Mouse (Mus musculus): ENCODE measurements around the gene Tmem200a.
A peak's percentile ranks its signal among the peaks of the same experiment; 100 is the strongest.

The Tmem200a gene

DNA sequence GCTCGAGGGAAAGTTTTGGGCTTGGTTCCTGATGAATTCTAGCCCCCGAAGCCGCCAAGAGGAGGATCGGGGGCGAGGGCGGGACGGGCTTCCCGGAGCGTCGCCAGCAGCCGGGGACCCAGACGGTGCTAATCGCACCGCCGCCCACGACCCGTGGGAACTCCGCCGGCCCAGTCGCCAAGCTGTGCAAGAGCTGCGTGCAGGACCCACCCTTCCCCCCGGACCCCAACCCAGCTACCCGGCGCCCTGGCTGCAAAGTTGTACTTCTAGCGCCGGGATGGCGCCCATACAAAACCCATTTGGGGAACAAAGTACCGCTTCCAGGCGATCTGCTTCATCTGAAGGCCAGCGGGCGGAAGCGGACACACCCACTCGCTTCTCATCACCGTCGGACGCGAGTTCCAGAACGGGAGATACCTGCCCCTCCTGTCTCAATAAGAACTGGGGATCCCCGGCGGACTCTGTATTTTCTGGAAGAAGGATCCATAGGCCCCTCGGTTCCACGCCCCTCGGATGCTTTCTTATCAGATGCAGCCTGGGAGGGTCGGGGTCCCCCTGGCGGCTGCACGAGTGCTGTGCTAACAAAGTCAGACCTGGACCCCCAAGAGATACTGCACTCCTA lies at the start of gene Tmem200a:
Gene Tmem200a, minus strand, starts transcription at position 532 of the 622 bp plus-strand sequence.
- DNase-seq (ENCODE audit: low spot score in 2 of 2): peak; percentile 7 to 18

DNA sequence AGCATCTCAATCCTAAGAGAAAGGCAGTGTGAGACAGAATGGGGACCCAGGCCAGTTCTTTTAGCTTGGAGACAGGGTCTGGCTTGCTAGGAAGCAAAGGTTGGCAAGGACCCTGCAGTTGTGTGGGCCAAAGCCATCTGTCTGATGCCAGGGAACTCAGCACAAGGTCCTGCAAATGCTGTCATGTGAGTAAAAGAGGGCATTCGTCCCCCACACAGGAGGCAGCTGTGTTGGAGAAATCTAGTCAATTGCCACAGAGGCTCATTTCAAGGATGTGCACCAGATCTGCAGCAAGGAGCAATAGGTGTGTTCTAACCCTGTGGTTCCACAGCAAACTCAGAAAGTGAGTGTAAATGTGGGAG lies 41.0 kb upstream of the Tmem200a start:
- no peak for DNase-seq (ENCODE audit: low spot score in 2 of 2)

DNA sequence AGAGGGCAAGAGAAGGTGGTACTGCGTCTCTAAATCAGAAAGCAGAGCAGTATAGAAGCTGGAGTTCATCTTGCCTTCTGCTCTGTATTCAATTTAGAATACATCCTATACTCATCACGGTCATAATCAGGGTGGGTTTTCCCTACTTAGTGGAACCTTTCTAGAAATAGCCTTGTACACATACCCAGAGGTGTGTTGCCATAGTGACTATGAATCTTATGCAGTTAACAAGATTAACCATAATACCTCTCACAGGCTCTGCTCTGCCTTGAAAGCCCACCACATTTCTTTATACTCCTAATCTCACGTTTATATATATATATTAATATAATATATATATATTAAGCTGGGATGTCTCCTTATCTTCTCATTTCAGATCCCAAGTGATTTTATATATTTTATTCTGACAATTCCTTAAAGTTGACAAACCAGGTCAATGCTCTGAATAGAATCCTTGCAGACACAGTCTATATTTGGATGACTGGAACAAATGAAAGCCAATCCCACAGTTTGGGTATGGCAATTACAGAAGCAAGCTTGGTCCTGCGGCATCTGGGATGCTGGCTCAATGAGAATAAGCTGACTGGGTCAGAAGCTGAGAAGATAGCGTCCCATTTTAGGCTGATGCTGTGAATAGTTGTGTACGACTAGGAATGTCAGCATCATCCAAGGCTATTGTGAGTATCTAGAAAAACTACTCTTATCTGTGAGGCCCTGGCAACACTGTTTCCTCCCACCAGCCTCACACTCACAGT lies 40.4 kb upstream of the Tmem200a start:
- DNase-seq (ENCODE audit: low spot score in 2 of 2): no peak

- no peak for DNase-seq (ENCODE audit: low spot score in 2 of 2)
Measured at GRCm38 (mm10) chr10:26114409-26114808, 35.6 kb upstream of the Tmem200a start.

DNA sequence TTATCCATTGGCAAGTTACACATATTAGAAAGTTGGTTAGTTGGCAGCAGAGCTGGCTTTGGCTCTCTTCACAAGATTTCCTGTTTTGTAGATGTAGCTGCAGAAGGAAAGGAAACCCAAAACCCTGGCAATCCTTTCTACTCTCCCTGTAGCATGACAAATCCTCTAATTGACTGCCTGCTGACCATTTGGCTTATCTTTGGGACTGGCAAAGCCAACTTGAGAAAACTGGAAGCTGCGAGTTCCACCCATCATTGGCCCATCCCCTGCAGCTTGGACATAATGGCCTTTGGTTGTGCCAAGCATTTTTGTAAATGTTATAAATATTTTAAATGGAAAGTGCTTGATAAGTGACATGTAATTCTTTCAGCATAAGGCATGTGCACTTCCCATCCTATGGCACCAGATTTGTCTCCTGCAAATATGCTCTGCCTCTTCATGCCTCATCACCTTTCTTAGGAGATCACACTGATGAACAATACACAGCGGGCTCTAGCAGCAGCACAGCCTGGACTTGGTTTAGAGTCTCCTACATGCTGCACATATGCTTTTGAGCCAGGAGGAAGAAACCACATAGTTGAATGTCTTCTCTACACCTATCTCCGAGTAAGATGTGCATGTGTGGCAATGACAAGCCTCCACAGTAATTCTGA lies 24.6 kb upstream of the Tmem200a start:
- DNase-seq (ENCODE audit: low spot score in 2 of 2): no peak

GRCm38 (mm10) chr10:26082081-26082480 lies 3.2 kb upstream of the Tmem200a start:
- DNase-seq (ENCODE audit: low spot score in 2 of 2): no peak

DNA sequence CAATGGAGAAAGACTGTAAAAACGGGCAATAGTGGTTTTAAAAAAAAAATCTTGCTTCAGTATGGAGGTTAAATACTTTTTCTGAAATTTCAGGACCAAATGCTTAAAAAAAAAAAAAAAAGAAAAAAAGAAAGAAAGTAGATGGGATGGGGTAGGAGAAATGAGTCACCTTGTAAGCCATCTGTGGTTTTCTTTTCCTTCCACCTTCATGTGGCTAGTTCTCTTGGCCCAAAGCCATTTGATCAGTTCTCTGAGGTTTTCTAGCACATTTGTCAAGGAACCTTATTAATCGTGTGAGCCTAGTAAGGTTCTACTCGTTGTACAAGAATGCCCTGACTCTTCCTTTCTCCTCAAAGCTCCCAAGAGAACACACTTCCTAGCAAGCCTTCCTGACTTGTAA lies 826 bp upstream of the Tmem200a start:
- DNase-seq (ENCODE audit: low spot score in 2 of 2): no peak

GRCm38 (mm10) chr10:26077671-26078481 lies 976 bp downstream of the Tmem200a start, which contains the start of gene Gm9767:
Gene Gm9767 (plus strand): TSS chr10:26078255.
- DNase-seq (ENCODE audit: low spot score in 2 of 2): no peak

- no peak for DNase-seq (ENCODE audit: low spot score in 2 of 2)
Measured at GRCm38 (mm10) chr10:26076949-26077348, 1.9 kb downstream of the Tmem200a start.

DNA sequence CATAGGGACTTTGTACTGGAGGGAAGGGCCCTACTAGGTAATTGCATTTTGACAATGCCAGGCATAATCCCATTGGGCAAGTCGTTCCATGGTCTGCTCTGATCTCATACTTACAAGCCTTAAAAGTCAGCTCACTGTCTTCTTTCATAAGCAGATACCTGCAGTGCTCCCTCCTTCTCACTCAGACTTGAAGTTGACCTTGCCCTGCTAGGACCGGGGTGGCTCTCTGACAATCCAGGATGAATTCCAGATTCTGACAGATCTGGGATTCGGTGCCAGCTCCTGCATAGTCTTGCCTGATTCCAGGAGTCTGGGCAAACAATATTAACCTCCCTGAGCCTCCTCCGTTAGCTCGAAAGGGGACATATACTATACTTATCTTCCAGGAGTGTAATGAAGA lies 6.9 kb downstream of the Tmem200a start:
- DNase-seq (ENCODE audit: low spot score in 2 of 2): no peak

DNA sequence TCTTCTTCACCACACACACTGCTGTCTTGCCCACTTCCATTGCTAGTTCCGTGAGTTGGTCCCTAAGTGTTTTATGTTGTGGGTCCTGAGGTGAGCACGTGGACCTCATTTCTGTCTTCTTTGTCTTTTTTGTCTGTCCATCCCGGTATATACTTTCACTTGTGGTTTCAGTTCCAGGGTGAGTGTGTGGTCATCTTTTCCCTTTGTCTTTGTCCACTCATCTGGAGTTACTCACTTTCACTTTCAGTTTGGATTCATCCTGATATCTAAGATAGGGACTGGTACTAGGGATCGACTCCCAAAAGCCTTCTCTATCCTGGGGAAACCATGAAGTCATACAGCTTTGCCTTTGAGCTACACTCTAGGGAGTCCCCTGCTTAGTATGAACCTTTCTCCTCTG lies 15.8 kb downstream of the Tmem200a start:
- DNase-seq (ENCODE audit: low spot score in 2 of 2): no peak

DNA sequence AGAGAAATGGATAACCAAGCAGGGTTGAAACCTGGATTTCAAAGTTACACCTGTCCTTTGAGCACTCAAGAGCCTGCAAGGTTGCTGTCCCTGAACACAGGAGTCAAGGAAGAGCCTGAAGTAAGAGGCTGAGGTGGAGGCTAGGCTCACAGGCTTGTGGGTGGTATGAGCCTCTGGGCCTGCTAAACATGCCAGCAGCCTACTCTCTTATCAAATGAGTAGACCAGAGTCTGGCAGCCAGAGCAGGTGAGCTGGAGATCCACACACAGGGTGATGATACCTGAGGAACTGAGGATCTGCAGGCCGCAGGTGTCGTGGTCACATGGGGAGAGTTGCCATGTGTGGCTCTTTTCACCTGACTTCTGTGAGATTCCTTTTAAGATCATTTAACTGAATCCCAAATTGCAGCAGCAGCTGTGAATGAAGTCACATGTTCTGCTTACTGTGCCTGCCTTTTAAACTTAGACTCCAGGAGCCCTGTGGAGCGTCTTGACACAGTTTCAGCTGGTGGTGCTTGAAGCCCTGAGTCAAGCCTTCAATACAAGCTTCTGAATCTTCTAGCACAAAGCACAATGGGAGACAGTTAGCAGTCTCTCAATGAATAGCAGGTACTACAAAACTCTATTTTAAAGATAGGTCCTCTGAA lies 19.1 kb downstream of the Tmem200a start:
- DNase-seq (ENCODE audit: low spot score in 2 of 2): no peak

DNA sequence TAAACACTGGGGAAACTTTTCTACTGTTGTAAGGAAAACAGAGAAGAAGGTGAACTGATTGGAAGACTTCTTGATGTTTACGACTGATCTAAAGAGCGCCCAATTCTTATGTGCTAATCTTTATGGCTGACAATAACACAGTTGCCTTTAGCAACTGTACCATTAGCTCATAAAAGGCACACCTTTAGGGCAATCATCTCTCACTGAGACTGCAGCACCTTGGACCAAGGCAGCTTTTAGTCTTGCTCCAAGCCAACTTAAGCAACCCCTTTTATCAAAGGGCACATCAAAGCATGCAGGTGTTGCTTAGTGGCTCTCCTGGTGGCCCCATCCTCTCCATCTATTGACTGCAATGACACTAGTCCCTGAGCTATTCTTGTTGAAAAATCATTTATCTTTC lies 27.7 kb downstream of the Tmem200a start:
- DNase-seq (ENCODE audit: low spot score in 2 of 2): no peak

DNA sequence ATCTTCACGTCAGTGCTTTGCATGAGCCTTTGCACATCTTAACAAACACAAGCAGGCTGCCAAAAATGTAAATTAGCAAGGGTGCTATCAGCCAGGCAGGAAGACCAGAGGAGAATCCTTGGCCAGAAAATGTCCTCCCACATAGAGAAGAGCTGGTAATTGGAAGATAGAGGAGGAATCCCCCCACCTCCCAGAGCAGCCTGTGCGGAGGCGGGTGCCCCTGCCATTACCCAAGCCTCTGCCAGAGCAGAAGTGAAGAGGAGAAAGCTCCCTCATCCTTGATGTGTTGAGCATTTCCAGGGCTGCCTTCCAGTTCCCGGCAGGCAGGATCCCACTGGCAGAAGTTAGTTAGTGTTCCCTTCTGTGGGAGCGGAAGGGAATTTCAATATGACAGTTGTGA lies 43.9 kb downstream of the Tmem200a start:
- no peak for DNase-seq (ENCODE audit: low spot score in 2 of 2)

- DNase-seq (ENCODE audit: low spot score in 2 of 2): no peak
Measured at GRCm38 (mm10) chr10:26018740-26019139, 60.1 kb downstream of the Tmem200a start.

DNA sequence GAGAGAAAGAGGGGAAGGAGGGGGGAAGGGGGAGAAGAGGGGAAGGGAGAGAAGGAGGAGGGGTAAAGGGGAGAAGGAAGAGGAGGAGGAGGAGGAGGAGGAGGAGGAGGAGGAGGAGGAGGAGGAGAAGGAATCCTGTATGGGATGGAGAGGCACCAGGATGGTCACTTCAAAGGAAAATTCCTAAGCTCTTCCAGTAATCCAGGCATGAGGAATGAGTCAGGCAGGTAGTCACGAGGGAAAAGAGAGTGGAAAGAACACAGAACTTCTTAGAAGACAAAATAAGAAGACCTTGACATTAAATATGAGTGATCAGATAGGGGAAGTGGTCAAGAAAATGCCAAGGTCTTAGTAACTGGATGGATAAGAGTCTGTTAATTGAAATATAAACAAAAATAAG lies 64.6 kb downstream of the Tmem200a start:
- no peak for DNase-seq (ENCODE audit: low spot score in 2 of 2)

GRCm38 (mm10) chr10:26008948-26009347 lies 69.9 kb downstream of the Tmem200a start:
- DNase-seq (ENCODE audit: low spot score in 2 of 2): no peak

- DNase-seq (ENCODE audit: low spot score in 2 of 2): no peak
Measured at GRCm38 (mm10) chr10:26005471-26005870, 73.4 kb downstream of the Tmem200a start.

GRCm38 (mm10) chr10:26000893-26001292 lies 78.0 kb downstream of the Tmem200a start:
- no peak for DNase-seq (ENCODE audit: low spot score in 2 of 2)

- no peak for DNase-seq (ENCODE audit: low spot score in 2 of 2)
Measured at GRCm38 (mm10) chr10:25999291-25999930, 79.4 kb downstream of the Tmem200a start.

- DNase-seq (ENCODE audit: low spot score in 2 of 2): no peak
Measured at GRCm38 (mm10) chr10:25984056-25984455, 94.8 kb downstream of the Tmem200a start.
